Mouse (Mus musculus) midbrain, embryonic 11.5 days (tissue): ENCODE data around the gene Bcl2l1. TPM values are rescaled to one million over a fixed set of nuclear protein-coding genes. Genes with fewer than 3 reads are reported as not detected.

ENCODE experiments used
- ATAC-seq: fragments of 200-750 bp; cut with Nextera tagmentation; 2 replicates; pipeline ENCODE4 v1.8.0; 2017; ENCODE audit warnings: moderate TSS enrichment, moderate library complexity; ENCODE audit not compliant: low FRiP score
- DNase-seq: peaks from one replicate; pipeline ENCODE4 v3.0.0; 2015; ENCODE audit warnings: low spot score; ENCODE audit errors: missing footprints
- H3K27ac ChIP-seq: fragments of 300-500 bp; sonication (generic); 2 replicates; pipeline ENCODE4 v1.5.1; 2014; ENCODE audit warnings: low read depth, low read length
- H3K27me3 ChIP-seq: fragments of 300-500 bp; sonication (generic); 2 replicates; pipeline ENCODE4 v1.6.1; 2014; ENCODE audit warnings: mild to moderate bottlenecking, low read length, moderate library complexity, mixed read lengths; ENCODE audit not compliant: control insufficient read depth, insufficient read depth
- H3K36me3 ChIP-seq: fragments of 300-500 bp; sonication (generic); 2 replicates; pipeline ENCODE4 v1.6.1; 2014; ENCODE audit warnings: mild to moderate bottlenecking, low read length, moderate library complexity, mixed read lengths; ENCODE audit not compliant: control insufficient read depth, insufficient read depth
- H3K4me1 ChIP-seq: fragments of 300-500 bp; sonication (generic); 2 replicates; pipeline ENCODE4 v1.6.1; 2014; ENCODE audit warnings: low read length; ENCODE audit not compliant: control insufficient read depth, insufficient read depth
- H3K4me2 ChIP-seq: fragments of 300-500 bp; sonication (generic); 2 replicates; pipeline ENCODE4 v1.6.1; 2014; ENCODE audit warnings: mild to moderate bottlenecking, moderate library complexity
- H3K4me3 ChIP-seq: fragments of 300-500 bp; sonication (generic); 2 replicates; pipeline ENCODE4 v1.5.1; 2014; ENCODE audit warnings: low read depth, low read length
- H3K9ac ChIP-seq: fragments of 300-500 bp; sonication (generic); 2 replicates; pipeline ENCODE4 v1.6.1; 2014; ENCODE audit warnings: low read length
- H3K9me3 ChIP-seq: fragments of 300-500 bp; sonication (generic); 2 replicates; pipeline ENCODE4 v1.6.1; 2016; ENCODE audit warnings: low read length; ENCODE audit not compliant: control insufficient read depth
- WGBS: fragments of 180-500 bp; shearing (Covaris S2); extraction: QIAGEN DNeasy Blood & Tissue Kit; methylation state at CpG from one replicate; pipeline ENCODE4 v1.1.7; 2014; 5-methylcytosine and 5-hydroxymethylcytosine counted together
- polyA plus RNA-seq: library from polyadenylated mRNA; unstranded; fragments of >200 nt; fragmentation: Nextera tagmentation; extraction: Ambion mirVana; gene quantifications from 2 replicates; pipeline ENCODE4 v1.2.1, GENCODE M21; 2014

Bcl2l1 gene
- polyA plus RNA-seq, 1 experiment from 2014 or later: 125 TPM

DNA sequence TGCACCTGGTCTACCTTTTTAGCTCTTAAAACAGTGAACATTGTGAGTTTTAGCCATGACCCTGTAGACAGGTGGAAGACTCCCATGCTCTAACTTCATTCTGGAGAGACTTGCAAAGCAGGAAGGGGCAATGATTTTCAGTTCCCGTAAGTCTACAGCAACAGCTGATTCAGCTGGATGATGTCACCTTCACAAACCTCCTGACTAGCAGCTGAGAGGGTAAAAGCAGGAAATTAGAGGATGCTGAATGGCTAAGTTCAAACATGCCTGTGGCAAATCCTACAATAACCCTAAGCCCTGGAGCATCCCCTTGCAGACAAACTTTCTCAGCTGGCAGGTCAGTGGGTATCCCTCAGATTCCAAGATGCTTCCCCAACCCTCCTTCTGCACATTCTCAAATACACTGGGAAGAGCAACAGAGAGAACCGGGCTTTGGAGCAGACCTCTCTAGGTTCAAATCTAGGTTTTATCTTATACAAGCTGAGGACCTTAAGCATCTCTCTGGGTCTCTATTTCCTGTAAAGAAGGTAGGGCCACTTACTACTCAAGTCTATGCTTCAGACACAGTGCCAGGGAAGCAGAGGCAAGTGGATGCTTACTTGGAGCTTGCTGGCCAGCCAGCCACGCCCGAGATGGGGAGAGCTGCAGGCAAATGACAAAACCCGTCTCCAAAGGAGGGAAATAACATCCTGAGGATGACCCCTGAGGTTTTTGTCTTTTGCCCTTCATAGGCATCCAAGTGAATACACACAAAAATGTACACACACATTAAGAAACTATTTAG lies 21.2 kb downstream of the Bcl2l1 start:
- Histone ChIP-seq H3K4me1 (peaks cover 6% of the 10 kb centered on the region; the same call in 1 of the 2 replicates), H3K4me2 (no peak overlapping the region), H3K4me3 (no peak overlapping the region), H3K9ac (no peak overlapping the region), H3K36me3 (no peaks in the 10 kb centered on the region; the same call in 1 of the 2 replicates), H3K9me3 (no peaks in the 10 kb centered on the region), H3K27ac (no peak overlapping the region), H3K27me3 (no peaks in the 10 kb centered on the region)
- no peak for ATAC-seq
- 84% methylated on average over 5 of the region's 5 CpGs for WGBS
- peak; percentile 60 for DNase-seq

GRCm38 (mm10) chr2:152808178-152808577 lies 23.4 kb downstream of the Bcl2l1 start:
- Histone ChIP-seq H3K9me3 (no peaks in the 10 kb centered on the region), H3K9ac (no peak overlapping the region), H3K4me2 (no peak overlapping the region), H3K27me3 (no peaks in the 10 kb centered on the region), H3K4me3 (no peak overlapping the region), H3K4me1 (peaks cover 16% of the 10 kb centered on the region), H3K27ac (no peak overlapping the region), H3K36me3 (no peaks in the 10 kb centered on the region)
- 90% methylated on average over 3 of the region's 3 CpGs for WGBS
- DNase-seq (no peak), ATAC-seq (no peak)

DNA sequence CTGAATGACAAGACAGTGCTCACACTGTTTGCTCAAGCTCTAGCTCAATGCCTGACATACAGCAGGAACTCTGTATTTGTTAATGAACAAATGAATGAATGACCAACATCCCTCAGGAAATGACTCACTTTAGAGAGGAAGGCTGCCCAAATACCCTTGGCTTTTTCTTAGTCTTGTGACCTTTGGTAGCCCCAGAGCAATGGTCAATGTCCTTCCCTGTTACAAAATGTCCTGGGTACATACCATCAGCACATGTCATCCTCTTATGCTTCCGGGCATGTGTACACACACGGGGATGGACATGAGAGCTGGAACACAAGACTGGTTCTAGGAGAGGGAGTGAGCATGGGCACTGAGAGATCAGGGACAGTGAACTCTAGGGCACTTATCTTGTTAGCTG lies 25.5 kb downstream of the Bcl2l1 start:
- H3K27ac ChIP-seq: no peak overlapping the region
- H3K9me3 ChIP-seq: no peaks in the 10 kb centered on the region
- H3K4me2 ChIP-seq: no peak overlapping the region
- no peaks in the 10 kb centered on the region for H3K36me3 ChIP-seq
- peaks cover 13% of the 10 kb centered on the region for H3K4me1 ChIP-seq
- no peaks in the 10 kb centered on the region for H3K27me3 ChIP-seq
- ATAC-seq (no peak), DNase-seq (no peak)
- H3K4me3 ChIP-seq: no peak overlapping the region
- WGBS: 82% methylated on average over 2 of the region's 2 CpGs
- no peak overlapping the region for H3K9ac ChIP-seq

- ATAC-seq (no peak), DNase-seq (no peak)
- H3K4me3 ChIP-seq: no peak overlapping the region
- peaks cover 13% of the 10 kb centered on the region for H3K4me1 ChIP-seq
- H3K9ac ChIP-seq: no peak overlapping the region
- WGBS: 50% methylated on average over 5 of the region's 5 CpGs
- no peak overlapping the region; the same call in 1 of the 2 replicates for H3K27ac ChIP-seq
- H3K4me2 ChIP-seq: no peak overlapping the region
- H3K9me3 ChIP-seq: no peaks in the 10 kb centered on the region
- H3K27me3 ChIP-seq: no peaks in the 10 kb centered on the region
- no peaks in the 10 kb centered on the region for H3K36me3 ChIP-seq
These were observed 26.4 kb downstream of the Bcl2l1 start for GRCm38 (mm10) chr2:152805111-152805490.

DNA sequence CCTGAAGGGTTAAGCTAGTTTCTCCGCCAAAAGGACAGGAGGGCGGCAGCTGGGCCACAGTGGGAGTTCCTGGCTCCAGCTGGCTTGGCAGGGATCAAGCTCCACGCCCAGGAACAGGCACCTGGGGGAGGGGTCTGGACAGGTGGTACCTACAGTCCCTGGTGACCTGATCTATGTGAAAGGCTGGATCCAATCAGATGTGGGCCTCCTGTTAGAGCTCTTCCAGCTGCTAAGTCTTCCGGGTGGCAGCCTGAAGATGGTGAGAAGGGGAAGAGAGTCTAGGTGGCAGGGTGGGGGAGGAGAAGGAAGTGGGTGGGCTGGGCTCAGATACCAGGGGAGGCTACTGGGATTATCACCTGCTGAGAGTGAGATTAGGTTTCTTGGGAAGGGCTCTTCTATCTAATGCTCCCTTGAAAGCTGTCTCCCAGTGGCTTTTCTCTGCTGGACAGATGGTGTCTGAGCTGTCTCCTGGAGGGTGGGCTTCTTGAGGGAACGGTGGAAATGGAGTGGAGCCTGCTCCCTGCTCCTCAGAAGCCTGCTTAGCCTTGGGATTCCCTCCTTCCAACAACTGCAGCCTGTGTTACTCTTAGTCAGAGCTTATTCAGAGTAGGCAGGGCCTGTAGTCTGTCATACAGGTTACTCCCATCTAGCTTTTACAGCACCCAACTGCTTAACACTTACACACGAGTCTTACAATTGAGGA lies 27.0 kb downstream of the Bcl2l1 start:
- no peak overlapping the region for H3K4me3 ChIP-seq
- H3K4me2 ChIP-seq: no peak overlapping the region
- H3K9ac ChIP-seq: no peak overlapping the region
- H3K9me3 ChIP-seq: no peaks in the 10 kb centered on the region
- peaks cover 13% of the 10 kb centered on the region for H3K4me1 ChIP-seq
- H3K36me3 ChIP-seq: no peaks in the 10 kb centered on the region
- no peaks in the 10 kb centered on the region for H3K27me3 ChIP-seq
- ATAC-seq: no peak; the same call in 1 of the 2 replicates
- 11% methylated on average over 6 of the region's 6 CpGs for WGBS
- no peak for DNase-seq
- H3K27ac ChIP-seq: peak overlapping the region; percentile 35; the same call in 1 of the 2 replicates

DNA sequence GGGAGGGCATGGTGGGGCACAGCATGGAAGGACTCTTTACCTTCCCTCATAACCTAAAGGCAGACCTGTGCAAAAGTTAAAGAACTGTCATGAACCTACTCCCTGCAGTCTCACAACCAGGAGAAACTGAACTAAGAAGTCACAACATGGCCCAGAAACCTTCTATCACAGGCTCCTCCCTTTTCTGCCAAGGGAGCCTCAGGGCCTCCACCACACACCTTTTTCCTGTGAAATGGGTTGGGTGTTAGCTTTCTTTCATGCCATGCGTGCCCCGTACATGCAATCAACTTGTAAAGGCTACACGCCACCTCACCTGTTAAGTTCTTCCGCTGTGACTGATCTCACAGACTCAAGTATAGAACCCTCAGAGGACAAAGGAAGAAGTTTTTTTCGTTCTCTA lies 28.4 kb downstream of the Bcl2l1 start:
- H3K4me2 ChIP-seq: no peak overlapping the region
- DNase-seq (peak; percentile 26), ATAC-seq (no peak)
- H3K4me1 ChIP-seq: peaks cover 13% of the 10 kb centered on the region
- no peak overlapping the region for H3K9ac ChIP-seq
- H3K4me3 ChIP-seq: no peak overlapping the region
- no peaks in the 10 kb centered on the region for H3K27me3 ChIP-seq
- H3K36me3 ChIP-seq: no peaks in the 10 kb centered on the region
- 89% methylated on average over 5 of the region's 5 CpGs for WGBS
- H3K27ac ChIP-seq: no peak overlapping the region
- H3K9me3 ChIP-seq: no peaks in the 10 kb centered on the region

DNA sequence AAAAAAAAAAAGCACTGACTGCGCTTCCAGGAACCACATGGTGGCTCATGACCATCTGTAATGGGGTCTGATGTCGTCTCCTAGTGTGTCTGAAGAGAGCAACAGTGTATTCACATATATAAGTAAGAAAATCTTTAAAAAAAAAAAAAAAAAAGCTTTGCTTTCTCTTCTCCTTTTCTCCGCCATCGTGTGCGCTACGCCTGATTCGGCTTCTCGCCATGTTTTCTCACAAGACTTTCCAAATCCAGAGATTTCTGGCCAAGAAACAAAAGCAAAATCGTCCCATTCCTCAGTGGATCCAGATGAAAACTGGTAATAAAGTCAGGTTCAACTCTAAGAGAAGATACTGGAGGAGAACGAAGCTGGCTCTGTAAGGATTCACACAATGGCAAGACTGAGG lies 29.2 kb downstream of the Bcl2l1 start:
- Histone ChIP-seq H3K27ac (no peak overlapping the region), H3K27me3 (no peaks in the 10 kb centered on the region), H3K9me3 (no peaks in the 10 kb centered on the region), H3K4me2 (no peak overlapping the region), H3K4me3 (no peak overlapping the region), H3K36me3 (no peaks in the 10 kb centered on the region), H3K9ac (no peak overlapping the region), H3K4me1 (peaks cover 13% of the 10 kb centered on the region)
- 95% methylated on average over 10 of the region's 10 CpGs for WGBS
- ATAC-seq (no peak), DNase-seq (peak; percentile 71)

GRCm38 (mm10) chr2:152800762-152801113 lies 30.8 kb downstream of the Bcl2l1 start:
- no peaks in the 10 kb centered on the region for H3K9me3 ChIP-seq
- ATAC-seq (no peak), DNase-seq (no peak)
- H3K27me3 ChIP-seq: no peaks in the 10 kb centered on the region
- no peak overlapping the region for H3K4me3 ChIP-seq
- peaks cover 13% of the 10 kb centered on the region for H3K4me1 ChIP-seq
- no peak overlapping the region for H3K4me2 ChIP-seq
- H3K27ac ChIP-seq: no peak overlapping the region
- H3K36me3 ChIP-seq: no peaks in the 10 kb centered on the region
- H3K9ac ChIP-seq: no peak overlapping the region

- no peaks in the 10 kb centered on the region for H3K36me3 ChIP-seq
- no peak for ATAC-seq
- H3K4me3 ChIP-seq: no peak overlapping the region
- no peak overlapping the region for H3K9ac ChIP-seq
- H3K27ac ChIP-seq: no peak overlapping the region
- H3K9me3 ChIP-seq: no peaks in the 10 kb centered on the region
- whole genome bisulfite sequencing: 72% methylated on average over 7 of the region's 7 CpGs
- H3K27me3 ChIP-seq: no peaks in the 10 kb centered on the region
- peak; percentile 67 for DNase-seq
- H3K4me1 ChIP-seq: peaks cover 8% of the 10 kb centered on the region
- no peak overlapping the region for H3K4me2 ChIP-seq
These were observed 31.4 kb downstream of the Bcl2l1 start for GRCm38 (mm10) chr2:152799954-152800761.
